Mouse (Mus musculus) c-Kit-negative CD71-positive TER-119-positive erythroid progenitor cells, embryonic 14.5 days (primary cell): ENCODE results near the gene Zfp366.

ENCODE experiments used
- DNase-seq: peaks from one replicate; pipeline ENCODE4 v3.0.0-alpha.2; 2013; ENCODE audit warnings: low read depth, low spot score

Zfp366 gene

DNA sequence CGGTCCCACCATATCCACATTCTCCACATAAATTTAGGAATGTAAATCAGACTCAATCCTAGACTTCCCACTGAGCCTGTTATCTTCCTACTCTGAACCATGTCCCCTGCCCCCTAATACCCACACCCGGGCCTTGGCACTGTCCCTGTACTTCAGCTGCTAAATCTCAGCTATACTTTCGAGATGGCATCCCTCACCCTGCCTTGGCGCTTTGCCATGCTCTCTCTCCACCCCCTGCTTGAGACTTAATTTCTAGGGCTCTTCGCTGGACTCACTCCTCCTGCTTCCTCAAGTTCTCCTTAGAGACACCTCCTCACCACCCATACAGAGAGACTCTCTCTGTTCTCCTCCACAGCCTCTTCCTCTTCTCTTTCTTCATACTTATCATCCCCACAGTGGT lies 115.3 kb downstream of the Zfp366 start:
- no peak for DNase-seq
